Mouse (Mus musculus): ENCODE data around the gene Jpt1.
"Not testable (repeated sequence)": the region's sequence is repeated elsewhere in the genome, so short reads cannot be mapped to it uniquely, and the experiment has no call there.

Jpt1 gene

GRCm38 (mm10) chr11:115514238-115514663, at the start of gene Jpt1:
TSS of gene Jpt1 (minus strand) at chr11:115514387.
- peak; percentile 98 for DNase-seq (ENCODE audit: low read depth, low spot score)

DNA sequence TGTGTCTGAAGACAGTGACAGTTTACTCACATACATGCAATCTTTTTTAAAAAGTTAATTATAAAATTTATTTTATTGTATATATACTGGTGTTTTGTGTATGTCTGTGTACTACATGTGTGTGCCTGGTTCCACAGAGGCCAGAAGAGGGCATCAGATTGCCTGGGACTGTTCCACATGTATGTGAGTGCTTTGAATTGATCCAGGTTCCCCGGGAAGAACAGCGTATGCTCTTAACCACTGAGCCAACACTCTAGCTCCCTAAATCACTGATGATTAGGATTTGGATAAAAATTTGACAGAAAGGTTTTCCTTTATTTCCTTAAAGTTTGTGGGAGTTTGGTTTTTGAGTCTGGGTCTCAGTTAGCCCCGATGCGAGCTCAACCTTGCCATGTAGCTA, 49.2 kb upstream of the Jpt1 start:
- peak; percentile 69 for DNase-seq (ENCODE audit: low read depth, low spot score)

GRCm38 (mm10) chr11:115555717-115556116, 41.5 kb upstream of the Jpt1 start:
- DNase-seq (ENCODE audit: low read depth, low spot score), result peak; percentile 50

DNA sequence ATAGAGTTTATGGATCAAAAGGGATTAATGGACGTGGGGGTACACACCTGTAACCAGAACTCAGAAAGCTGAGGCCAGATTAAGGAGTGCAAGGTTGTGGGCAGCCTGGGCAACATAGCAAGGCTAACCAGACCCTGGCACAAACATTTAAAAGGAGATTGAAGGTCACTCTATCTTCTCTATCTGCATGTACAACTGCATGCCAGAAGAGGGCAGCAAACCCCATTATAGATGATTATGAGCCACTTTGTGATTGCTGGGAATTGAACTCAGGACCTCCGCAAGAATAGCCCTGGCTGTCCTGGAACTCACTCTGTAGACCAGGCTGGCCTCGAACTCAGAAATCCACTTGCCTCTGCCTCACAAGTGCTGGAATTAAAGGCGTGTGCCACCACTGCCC, 38.6 kb upstream of the Jpt1 start:
- peak; percentile 48 for DNase-seq (ENCODE audit: low read depth, low spot score)

GRCm38 (mm10) chr11:115543571-115543970, 29.4 kb upstream of the Jpt1 start:
- DNase-seq (ENCODE audit: low read depth, low spot score), result no peak

GRCm38 (mm10) chr11:115538045-115538444, 23.9 kb upstream of the Jpt1 start:
- DNase-seq (ENCODE audit: low read depth, low spot score), result no peak

DNA sequence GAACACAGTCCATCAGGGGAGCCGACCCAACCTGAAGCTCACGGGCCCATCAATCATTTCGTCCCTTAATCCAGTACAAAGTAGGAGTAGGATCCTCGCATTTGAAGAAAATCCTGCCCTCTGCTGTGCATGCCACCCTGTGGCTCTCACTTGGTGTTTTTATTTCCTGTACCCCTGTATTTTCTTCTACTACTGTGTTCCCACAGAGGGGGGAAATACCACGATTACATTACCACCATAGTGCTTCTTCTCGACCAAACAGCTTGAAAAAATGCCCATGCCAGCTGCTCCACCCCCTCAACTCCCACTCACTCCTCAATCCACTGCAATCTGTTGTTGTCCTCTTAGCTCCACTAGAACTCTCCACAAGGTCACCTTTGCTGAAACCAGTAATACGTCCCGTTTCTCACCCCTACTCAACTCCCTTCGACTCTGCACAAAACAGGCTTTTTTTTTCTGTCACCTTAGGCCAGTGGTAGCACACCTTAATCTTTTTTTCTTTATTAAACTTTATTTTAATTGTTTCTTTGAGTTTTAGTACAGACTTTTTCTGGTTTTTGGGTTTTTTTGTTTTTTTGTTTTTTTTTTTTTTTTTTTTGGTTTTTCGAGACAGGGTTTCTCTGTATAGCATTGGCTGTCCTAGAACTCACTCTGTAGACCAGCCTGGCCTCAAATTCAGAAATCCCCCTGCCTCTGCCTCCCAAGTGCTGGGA, 22.8 kb upstream of the Jpt1 start:
- DNase-seq (ENCODE audit: low read depth, low spot score), result peak; percentile 80

- peak; percentile 97 for DNase-seq (ENCODE audit: low read depth, low spot score)
These were observed 22.0 kb upstream of the Jpt1 start, which contains the start of gene Sumo2 for GRCm38 (mm10) chr11:115536038-115536681. TSS of gene Sumo2 (minus strand) at chr11:115536276.

DNA sequence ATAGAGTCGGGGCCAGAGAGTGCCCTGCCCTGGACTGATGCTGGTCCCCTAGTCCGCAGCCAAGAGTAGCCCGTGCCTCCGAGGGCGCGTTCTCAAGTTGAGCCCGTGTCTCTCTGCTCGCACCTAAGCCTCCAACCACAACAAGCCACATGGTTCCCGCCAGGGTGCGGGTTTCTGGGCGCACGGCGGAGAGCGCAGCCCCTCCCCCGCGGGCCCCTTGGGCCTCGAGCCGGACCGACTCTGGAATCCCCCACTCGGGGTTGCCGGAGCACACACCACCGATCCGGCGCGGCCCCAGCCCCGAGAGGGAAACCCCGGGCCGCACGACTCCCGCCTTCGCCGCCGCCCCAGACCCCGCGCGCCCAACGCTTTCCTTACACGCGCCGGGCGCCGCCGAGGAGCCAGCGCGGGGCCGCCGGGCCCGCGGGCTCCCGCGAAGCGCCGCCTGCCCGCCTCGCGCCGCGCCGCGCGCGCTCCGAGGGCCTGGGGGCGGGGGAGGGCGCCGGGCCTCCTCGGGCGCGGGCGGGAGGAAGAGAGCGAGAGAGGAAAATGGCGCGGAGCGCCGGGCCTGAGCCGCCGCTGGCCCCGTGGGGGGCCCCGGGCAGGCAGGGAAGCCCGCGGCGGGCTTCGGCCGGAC, 21.3 kb upstream of the Jpt1 start:
- peak; percentile 53 for DNase-seq (ENCODE audit: low read depth, low spot score)

GRCm38 (mm10) chr11:115534759-115535371, 20.7 kb upstream of the Jpt1 start:
- no peak for DNase-seq (ENCODE audit: low read depth, low spot score)

DNA sequence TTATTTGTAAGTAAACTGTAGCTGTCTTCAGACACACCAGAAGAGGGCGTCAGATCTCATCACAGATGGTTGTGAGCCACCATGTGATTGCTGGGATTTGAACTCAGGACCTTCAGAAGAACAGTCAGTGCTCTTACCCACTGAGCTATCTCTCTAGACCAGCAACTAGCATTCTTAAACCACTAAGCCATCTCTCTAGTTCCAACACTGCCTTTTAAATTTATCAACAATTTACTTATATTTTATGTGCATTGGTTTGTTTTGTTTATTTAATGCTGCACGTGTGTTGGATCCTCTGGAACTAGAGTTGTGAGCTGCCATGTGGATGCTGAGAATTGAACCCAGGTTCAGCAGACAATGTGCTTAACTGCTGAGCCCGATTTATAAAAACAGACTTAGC, 12.3 kb upstream of the Jpt1 start:
- not testable (repeated sequence) for DNase-seq (ENCODE audit: low read depth, low spot score)

GRCm38 (mm10) chr11:115522703-115523102, 8.5 kb upstream of the Jpt1 start:
- no peak for DNase-seq (ENCODE audit: low read depth, low spot score)

- no peak for DNase-seq (ENCODE audit: low read depth, low spot score)
These were observed 8.1 kb upstream of the Jpt1 start for GRCm38 (mm10) chr11:115522238-115522637.

- DNase-seq (ENCODE audit: low read depth, low spot score), result no peak
These were observed 6.9 kb upstream of the Jpt1 start for GRCm38 (mm10) chr11:115521080-115521479.

- no peak for DNase-seq (ENCODE audit: low read depth, low spot score)
These were observed 6.0 kb upstream of the Jpt1 start for GRCm38 (mm10) chr11:115520218-115520617.

- DNase-seq (ENCODE audit: low read depth, low spot score), result no peak
These were observed 5.4 kb upstream of the Jpt1 start for GRCm38 (mm10) chr11:115519581-115519980.

DNA sequence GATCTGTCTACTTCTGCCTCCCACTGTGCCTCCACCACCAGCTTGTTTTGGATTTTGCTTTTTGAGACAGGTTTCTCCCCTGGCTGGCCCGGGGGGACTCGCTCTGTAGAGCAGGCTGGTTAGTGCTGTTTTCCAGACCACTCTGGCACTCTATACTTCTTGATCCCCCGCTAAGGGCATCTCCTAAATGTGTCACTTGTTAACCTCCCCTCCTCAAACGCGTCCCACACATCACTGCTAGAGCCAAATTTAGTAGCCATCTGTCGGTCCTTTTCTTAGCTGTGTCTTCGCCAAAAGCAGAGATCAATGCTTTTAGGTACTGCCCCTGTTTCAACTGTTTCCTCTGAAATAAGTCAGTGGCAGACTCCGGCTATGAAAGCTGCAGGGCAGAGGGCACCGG, 4.5 kb upstream of the Jpt1 start:
- DNase-seq (ENCODE audit: low read depth, low spot score), result no peak

DNA sequence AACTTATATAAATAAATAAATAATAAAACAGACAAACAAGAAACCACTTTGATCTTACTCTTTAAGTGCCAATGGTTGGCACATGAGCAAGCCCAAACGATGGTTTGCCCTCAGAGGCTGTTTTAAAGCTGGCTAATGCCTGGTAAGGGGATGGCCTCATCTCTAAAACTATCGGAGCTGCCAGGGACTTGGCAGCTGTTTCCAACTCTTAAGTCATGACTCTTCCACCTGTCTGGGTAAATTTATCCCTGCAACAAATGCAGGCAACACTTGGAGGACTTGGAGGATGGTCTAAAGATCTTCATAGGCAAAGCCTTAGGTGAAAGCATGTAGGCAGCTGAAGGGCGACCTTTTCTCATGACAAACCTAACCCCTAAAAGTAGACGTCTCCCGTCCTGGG, 2.8 kb upstream of the Jpt1 start:
- DNase-seq (ENCODE audit: low read depth, low spot score), result no peak

GRCm38 (mm10) chr11:115515021-115515420, 834 bp upstream of the Jpt1 start:
- DNase-seq (ENCODE audit: low read depth, low spot score), result no peak

GRCm38 (mm10) chr11:115513271-115514237, 633 bp downstream of the Jpt1 start:
- DNase-seq (ENCODE audit: low read depth, low spot score), result peak; percentile 61

Data from ES-CJ7 (cell line).